Comparison of ENCODE assay signal across 35 mouse cellular contexts in the genomic region with DNA sequence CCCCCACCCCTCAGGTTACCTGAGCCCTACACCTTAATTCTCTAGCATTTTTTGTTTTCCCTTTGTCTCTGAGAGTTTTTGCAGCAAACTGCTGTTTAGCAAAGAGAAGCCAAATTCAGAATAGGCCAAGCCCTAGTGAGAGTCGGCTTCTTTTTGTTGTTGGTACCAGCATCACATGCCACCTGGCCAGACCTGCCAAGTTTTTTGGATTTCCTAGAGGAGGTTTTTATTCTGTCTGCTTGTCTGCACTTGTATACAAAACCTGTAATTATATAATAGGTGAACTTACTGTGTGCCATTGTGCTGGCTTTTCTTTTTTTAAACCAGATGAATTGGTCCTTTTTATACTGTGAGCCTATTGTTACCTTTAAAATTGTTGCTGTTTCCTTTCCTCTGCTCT.
"Had no signal": no experiment of that assay in that cellular context is flagged by ENCODE, and none has a peak within 500 bp of the region (broad histone marks: within the 10 kb centered on the region; RNA-seq: fewer than 3 reads in every experiment).

No protein-coding gene starts in this region.

- H3K4me1 ChIP-seq: heart, embryonic 12.5 days; heart, embryonic 13.5 days; heart, embryonic 15.5 days; hindbrain, embryonic 10.5 days; hindbrain, embryonic 12.5 days; hindbrain, embryonic 13.5 days; hindbrain, embryonic 15.5 days; intestine, embryonic 15.5 days; kidney, embryonic 15.5 days had no signal

- H3K36me3 ChIP-seq: heart, embryonic 12.5 days; heart, embryonic 13.5 days; heart, embryonic 15.5 days; hindbrain, embryonic 10.5 days; hindbrain, embryonic 12.5 days; hindbrain, embryonic 13.5 days; hindbrain, embryonic 15.5 days; intestine, embryonic 15.5 days; kidney, embryonic 15.5 days had no signal

- ATAC-seq: hindbrain, embryonic 16.5 days; hindbrain, postnatal 0 days; inflammation-experienced regulatory T-cells, adult 6 months; intestine, embryonic 15.5 days; intestine, embryonic 16.5 days; intestine, postnatal 0 days had no signal

- H3K9ac ChIP-seq: heart, embryonic 12.5 days; heart, embryonic 13.5 days; heart, embryonic 15.5 days; hindbrain, embryonic 12.5 days; hindbrain, embryonic 13.5 days; hindbrain, embryonic 14.5 days; hindbrain, embryonic 15.5 days; intestine, embryonic 15.5 days; kidney, embryonic 15.5 days had no signal

- H3K4me2 ChIP-seq: heart, embryonic 11.5 days; heart, embryonic 12.5 days; heart, embryonic 13.5 days; heart, embryonic 15.5 days; hindbrain, embryonic 12.5 days; hindbrain, embryonic 13.5 days; hindbrain, embryonic 14.5 days; hindbrain, embryonic 15.5 days; intestine, embryonic 15.5 days; kidney, embryonic 15.5 days had no signal

- H3K4me3 ChIP-seq: heart, embryonic 12.5 days; heart, embryonic 13.5 days; heart, embryonic 15.5 days; hindbrain, embryonic 10.5 days; hindbrain, embryonic 12.5 days; hindbrain, embryonic 13.5 days; hindbrain, embryonic 15.5 days; intestine, embryonic 15.5 days; kidney, embryonic 15.5 days; layer of hippocampus, adult 2 months; left cerebral cortex, adult 2 months had no signal

- H3K9me3 ChIP-seq: heart, embryonic 12.5 days; heart, embryonic 13.5 days; heart, embryonic 15.5 days; hindbrain, embryonic 10.5 days; hindbrain, embryonic 12.5 days; hindbrain, embryonic 13.5 days; hindbrain, embryonic 15.5 days; intestine, embryonic 15.5 days; kidney, embryonic 15.5 days had no signal

- H3K27me3 ChIP-seq: heart, embryonic 12.5 days; heart, embryonic 13.5 days; heart, embryonic 15.5 days; hindbrain, embryonic 12.5 days; hindbrain, embryonic 13.5 days; hindbrain, embryonic 15.5 days; intestine, embryonic 15.5 days; kidney, embryonic 15.5 days had no signal

- DNase-seq: heart, postnatal 10 days; heart, postnatal 14 days; heart, postnatal 36 days; heart, postnatal 4 days; kidney, adult 11 months; kidney, adult 18-20 months; kidney, adult 2 months; kidney, adult 8-10 months; kidney, adult 9 months; kidney, postnatal 10 days; kidney, postnatal 14 days; kidney, postnatal 25 days; kidney, postnatal 36 days; kidney, postnatal 4 days; layer of hippocampus, adult 9-11 months; layer of hippocampus, postnatal 36 days had no signal

- H3K27ac ChIP-seq: heart, embryonic 13.5 days; heart, embryonic 15.5 days; hindbrain, embryonic 10.5 days; hindbrain, embryonic 12.5 days; hindbrain, embryonic 13.5 days; hindbrain, embryonic 14.5 days; hindbrain, embryonic 15.5 days; hindbrain, postnatal 0 days; intestine, embryonic 15.5 days; kidney, embryonic 15.5 days; kidney, postnatal 0 days; layer of hippocampus, adult 2 months; left cerebral cortex, adult 2 months had no signal
